Mouse (Mus musculus) heart, adult 2 months (tissue): ENCODE measurements around the gene Tacr2.

Source experiments
- CTCF ChIP-seq: fragments of 200-600 bp; IDR thresholded peaks from 2 replicates; pipeline ENCODE4 v1.8.1; 2022; ENCODE audit warnings: antibody characterized with exemption, mild to moderate bottlenecking, moderate library complexity
- POLR2A ChIP-seq: fragments of 200-500 bp; IDR thresholded peaks from 2 replicates; pipeline ENCODE4 v1.6.1; 2011; ENCODE audit warnings: mild to moderate bottlenecking, low read depth, low read length, control low read depth; ENCODE audit not compliant: insufficient read depth

DNA sequence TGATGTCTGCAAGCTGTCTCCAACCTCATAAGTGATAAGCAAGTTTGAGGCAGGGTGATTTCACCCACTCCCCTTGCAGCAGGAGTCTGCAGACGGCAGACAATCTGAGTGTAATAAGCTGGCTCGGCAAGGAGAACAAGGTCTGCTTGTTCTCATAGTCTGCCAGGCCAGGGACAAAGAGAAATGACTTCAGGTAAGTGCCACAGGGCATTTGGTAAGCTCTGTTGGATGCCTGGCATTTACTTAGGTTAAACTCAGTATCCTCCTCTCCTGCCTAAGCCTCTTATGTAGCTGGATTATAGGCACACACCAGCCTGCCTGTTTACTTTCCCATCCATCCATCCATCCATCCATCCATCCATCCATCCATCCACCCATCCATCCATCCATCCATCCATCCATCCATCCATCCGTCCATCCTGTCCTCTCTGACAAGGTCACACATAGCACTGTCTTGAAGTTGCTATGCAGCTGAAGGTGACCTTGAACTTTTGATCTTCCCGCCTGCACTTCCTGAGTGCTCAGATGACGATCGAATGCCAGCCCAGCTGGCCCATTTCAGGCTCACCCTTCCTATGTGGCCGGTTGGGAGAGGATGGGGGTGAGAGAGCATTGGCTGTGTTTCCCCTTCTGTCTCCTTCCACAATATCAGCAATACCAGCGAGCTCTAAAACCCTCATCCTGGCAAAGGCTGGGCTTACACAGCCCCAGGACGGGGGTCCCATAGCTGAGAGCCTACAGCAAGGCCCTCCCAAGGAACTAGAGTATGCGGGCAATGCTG is 58.2 kb downstream of the Tacr2 start:
- TF ChIP-seq CTCF (no peak), POLR2A (no peak)
